Mouse (Mus musculus) right cerebral cortex, postnatal 10 days (tissue): ENCODE measurements around the gene 4932438H23Rik.

Experiments used
- DNase-seq, 2 experiments: peaks; one replicate each; pipeline ENCODE4 v3.0.0; 2021; ENCODE audit warnings: low spot score in 2 of 2

The 4932438H23Rik gene

DNA sequence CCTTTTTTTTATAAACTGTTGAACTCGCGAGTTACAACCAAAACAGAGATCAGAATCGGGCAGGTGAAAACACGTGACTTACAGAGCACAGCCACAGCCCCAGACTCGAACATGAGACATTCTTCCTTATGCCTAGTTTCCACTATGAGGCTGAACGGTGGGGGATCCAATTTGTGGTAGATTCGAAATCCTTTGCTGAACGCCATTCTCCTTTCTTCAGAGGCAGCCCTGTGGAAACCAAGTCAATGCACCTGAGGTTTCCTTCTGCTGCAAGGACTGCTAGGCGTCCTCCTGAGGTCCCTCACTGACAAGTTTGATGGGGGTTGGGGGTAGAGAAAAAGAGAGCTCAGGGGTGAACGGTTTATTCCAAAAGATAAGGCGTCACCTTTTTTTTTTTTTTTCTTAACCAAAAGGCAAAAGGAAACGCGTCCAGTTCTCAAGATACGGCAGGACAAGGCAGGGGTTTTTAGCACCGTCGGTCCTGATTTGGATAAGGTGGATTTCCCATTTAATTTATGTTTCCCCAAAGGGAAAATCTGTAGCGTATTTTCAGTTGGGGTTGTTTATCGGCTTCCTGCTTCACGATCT, 84.9 kb downstream of the 4932438H23Rik start:
- peak in 1 of 2 experiments; percentile 54 for DNase-seq

- no peak for DNase-seq
Observed at GRCm38 (mm10) chr16:91004915-91005538, 89.9 kb downstream of the 4932438H23Rik start.
